Mouse (Mus musculus) gastrocnemius, adult 8-10 months (tissue): ENCODE data around the gene Mrps21. TPM values are rescaled to one million over a fixed set of nuclear protein-coding genes. Genes with fewer than 3 reads are reported as not detected.

Source experiments
- DNase-seq, 2 experiments: peaks; one replicate each; pipeline ENCODE4 v3.0.0; 2022; ENCODE audit warnings: low spot score in 2 of 2
- total RNA-seq, 4 experiments: library from RNA; stranded (reverse); gene quantifications; 2 replicates each; pipeline ENCODE4 v1.2.4; 2022

Gene Mrps21
- total RNA-seq, 4 experiments from 2014 or later: 307 to 343 (median 325) TPM

DNA sequence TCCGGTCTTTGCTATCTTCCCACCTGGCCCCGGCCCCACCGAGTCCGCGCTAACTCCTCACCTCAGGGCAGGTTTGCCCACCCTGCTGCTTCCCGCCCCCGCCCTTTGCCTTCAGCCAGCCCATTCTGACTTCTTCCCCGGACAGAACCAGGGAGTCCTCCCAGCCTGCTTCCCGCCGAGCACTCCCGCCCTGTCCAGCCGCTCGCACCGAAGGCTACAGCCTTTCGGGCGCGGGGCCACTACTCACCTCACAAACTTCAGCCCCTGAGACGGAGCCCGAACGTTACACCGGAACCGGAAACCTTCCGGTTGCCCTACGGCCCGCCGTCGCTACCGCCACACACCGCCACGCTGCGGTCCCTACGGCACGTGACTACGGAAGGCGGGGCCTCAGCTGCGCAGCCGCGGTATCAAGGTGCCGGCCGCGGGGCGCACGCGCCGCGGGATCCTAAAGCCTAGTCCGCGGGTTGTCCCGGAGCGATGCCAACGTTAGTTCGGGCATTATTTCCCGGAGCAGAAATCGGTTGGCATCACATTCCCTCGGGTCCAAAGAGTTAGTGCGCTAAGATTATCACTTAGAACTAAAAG, 15.7 kb downstream of the Mrps21 start, which contains the start of gene Prpf3:
Gene Prpf3 (minus strand): TSS at position 384 of the 588 bp plus-strand sequence.
- peak; percentile 92 to 96 for DNase-seq

DNA sequence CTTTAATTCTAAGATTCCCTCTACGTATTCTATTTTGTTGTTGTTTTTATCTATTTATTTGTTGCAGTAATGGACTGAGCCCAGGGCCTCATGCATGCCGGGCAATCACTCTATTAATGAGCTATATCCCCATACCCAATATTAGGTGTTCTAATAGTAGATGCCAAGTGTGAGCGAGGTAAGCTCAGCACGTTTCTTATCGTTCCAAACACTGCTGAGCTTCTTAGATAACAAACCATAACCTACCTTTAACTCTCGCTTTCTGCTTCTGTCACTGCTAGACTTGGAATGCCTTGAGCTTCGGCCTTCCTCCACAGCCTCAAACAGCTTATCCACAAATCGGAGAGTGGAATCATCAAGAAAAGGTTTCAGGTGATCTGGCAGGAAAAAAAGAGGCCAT, 20.0 kb downstream of the Mrps21 start:
- no peak for DNase-seq

DNA sequence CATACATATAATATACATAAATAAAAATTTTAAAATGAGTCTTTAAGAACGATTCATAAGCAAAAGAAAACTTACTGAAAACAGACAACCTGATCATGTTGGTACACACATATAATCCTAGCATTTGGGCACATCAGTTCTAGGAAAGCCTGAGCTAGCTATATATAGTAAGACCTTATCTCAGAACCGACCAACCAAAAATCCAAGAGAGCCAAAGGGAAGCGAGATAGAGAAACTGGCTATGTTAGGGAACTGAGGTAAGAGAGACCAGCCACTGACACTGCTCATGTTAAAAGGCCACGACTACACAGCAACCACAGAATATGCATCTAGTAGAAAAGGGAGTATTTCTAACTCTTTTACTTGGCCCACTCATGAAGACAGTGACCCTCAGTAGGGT, 20.7 kb downstream of the Mrps21 start:
- no peak for DNase-seq

DNA sequence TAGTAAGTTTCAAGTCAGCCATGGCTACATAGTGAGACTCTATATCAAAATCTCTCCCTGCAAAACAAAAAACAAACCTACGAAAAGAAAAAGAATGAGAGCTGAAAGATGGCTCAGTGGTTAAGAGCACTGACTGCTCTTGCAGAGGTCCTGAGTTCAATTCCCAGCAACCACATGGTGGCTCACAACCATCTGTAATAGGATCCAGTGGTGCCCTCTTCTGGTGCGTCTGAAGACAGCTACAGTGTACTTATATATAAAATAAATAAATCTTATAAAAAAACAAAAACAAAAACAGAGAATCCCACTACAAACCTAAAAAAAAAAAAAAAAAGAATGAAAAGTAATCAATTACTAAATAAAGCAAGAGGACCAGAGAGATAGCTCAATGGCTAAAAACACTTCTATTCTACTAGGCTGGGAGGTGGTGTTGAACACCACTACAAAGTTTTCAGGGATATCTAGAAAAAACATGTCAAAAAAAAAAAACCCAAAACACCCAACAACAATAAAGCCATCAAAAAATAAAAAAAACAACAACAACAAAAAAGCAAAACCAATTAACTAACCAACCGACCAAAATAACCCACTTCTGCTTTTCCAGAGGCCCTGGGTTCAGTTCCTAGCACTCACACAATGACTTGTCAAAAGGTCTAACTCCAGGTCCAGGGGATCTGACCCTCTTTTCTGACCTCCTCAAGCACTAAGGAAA, 28.7 kb downstream of the Mrps21 start:
- no peak for DNase-seq

DNA sequence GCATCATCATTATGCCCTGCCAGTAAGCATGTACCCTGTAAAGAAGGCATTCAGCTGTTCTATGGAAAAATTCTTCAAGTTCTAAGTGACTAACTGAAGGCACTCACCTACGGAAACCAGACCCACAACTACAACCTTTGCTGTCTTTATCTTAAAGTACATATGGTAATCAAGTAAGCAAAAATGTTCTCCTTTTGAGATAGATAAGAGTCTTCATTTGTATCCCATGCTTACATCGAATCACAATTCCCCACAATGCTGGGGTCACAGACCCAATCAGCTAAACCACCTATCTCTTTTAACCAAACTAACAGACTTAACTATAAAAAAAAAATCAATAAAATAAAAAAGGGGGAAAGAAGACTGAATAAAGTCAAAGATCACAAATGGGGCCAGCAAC, 32.1 kb downstream of the Mrps21 start:
- DNase-seq: no peak

DNA sequence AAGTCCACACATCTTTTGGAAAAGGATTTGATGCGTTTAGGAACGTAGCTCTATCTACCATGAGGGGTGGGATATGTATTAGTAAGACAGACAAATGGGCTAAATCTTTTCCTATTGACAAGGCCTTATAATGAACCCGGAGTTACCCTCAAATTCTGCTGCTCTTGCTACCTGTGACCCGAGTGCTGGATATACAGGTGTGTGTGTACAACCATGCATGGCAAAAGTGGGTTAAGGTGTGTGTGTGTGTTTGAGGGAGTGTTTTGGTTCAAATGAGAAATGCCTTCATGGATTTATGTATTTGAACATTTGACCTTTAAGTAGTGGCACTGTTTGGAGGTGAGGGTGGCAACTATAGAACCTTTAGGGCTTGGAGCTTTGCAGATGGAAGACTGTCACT, 42.3 kb downstream of the Mrps21 start:
- DNase-seq: no peak

DNA sequence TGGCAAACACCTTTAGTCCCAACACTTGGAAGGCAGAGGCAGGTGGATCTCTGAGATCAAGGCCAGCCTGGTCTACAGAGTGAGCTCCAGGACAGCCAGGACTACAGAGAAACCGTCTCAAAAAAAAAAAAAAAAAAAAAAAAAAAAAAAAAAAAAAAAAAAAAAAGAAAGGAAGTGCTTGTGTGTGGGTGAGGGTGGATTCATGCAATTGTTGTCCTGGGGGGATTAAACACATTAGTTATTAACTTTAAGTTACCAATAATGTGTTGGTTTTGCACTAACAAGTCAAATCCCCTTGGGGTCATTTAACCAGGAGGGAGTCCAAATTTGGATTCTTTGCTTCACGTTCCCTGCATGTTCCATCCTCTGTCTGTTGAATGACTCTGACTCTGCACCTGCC, 45.0 kb downstream of the Mrps21 start:
- no peak for DNase-seq

DNA sequence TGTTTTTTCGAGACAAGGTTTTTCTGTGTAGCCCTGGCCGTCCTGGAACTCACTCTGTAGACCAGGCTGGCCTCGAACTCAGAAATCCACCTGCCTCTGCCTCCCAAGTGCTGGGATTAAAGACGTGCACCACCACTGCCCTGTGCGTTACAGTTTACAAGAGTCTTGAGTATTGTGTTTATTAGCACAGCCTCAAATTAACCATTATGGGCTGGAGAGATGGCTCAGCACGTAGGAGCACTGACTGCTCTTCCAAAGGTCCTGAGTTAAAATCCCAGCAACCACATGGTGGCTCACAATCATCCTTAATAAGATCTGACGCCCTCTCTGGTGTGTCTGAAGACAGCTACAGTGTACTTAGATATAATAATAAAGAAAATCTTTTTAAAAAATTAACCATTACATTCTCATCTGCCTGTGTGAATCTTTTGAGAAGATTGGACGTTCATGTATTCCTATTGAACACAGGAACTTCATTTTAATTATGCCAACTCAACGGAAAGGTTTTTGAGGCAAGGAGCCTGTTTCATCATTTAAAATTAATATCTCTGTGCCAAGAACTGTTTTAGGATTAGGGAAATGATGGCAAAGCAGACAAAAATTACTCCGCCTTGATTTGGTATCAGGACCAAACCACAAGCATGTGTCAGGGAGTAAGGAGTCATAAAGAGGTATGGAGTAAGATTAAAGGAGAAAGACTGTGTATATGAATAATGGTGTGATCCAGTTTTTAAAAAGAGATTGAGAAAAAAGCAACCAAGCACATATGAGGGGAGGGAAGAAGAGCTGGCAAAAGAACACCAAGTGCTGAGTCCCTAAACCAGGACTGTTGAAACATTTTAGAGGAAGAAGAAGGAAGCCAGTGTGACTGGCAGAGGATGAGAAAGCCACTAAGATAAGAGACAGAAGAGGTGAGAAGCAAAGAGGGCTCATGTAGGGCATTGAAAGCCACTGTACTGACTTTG, 51.0 kb downstream of the Mrps21 start:
- DNase-seq: no peak

DNA sequence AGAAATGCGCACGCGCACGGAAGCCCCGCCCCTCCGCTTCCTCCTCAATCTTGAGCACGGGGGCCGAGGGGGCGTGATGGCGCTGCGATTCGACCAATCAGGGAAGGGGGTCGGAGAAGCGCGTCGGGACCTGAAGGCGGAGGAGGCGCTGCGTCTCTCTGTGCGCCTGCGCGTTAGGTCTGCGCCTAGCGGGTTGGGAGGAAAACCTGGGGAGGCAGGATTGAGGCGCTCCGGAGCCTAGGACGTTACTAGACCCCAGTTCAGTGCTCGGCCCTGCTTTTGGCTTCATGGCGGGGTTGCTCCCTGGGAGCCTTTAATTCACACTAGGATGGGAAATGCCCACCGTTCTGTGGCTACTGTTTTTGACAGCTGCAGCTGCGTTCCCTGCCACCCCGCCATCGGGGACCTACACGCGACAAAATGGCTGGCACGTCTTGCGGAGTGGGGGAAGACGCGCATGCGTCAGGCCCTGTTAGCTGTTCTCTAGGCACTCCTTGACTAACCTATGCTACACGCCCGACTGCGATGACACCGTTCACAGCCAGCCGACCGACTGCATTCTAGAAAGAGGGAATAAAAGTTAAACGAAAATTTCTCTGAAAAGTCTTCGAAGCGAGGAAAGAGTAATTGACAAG, 51.9 kb downstream of the Mrps21 start:
- peak; percentile 100 for DNase-seq

DNA sequence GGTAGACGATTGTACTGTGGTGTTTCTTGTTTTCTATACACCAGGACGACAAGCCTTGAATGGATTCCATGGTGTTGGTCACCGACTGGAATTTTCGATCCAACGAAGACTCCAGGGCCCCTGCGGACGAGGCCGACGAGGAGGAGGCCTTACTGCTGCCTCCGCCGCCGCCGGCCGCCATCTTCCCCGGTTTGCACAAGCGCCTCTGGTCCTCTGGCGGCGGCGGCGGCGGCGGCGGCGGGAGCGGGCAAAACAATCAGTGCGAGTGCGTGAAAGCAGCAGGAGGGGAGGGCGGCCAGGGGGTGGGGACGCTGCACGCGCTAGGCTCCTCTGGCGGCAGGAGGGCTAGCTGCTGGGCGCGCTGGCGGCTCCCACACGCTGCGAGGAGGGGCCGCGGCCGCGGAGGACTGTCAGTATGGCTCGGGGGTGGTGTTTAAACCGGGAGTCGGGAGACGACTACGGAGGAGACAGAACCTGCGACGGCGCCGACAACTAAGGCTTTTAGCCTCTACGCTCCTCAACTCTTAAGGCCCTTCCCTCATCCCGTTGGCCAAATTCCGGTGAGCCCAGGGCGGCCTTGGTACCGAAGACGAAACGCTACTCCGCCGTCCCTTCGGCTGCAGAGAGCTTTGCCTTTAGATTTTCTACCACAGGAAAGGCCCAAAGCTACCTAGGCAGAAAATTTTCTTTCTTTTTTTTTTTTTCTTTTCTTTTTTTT, 52.6 kb downstream of the Mrps21 start, which contains the start of gene Rprd2:
Gene Rprd2 (minus strand): TSS at position 293 of the 718 bp plus-strand sequence.
- DNase-seq: peak; percentile 52 to 65

DNA sequence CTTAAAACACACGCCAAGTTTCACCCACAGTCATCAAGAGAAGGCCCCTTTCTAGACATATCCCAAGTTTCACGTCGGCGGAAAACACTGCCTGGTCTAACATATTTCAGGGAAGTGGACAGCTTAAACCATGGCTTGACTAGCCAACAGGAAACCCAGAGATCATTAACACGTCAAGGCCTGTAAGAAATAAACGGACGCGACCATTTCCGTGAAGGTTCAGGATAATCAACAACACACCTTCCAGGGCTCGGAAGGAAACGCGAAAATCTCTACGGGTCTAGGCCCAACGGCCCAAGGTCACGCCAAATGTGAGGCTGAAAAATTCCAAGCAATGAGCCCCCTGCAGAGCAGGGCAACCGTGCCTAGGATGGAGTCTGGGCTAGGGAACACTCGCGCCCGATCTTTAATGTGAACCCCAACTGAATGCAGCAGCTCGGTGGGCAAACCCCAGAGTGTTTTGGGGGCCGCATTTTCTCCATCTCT, 53.2 kb downstream of the Mrps21 start:
- DNase-seq: peak in 1 of 2 experiments; percentile 6

DNA sequence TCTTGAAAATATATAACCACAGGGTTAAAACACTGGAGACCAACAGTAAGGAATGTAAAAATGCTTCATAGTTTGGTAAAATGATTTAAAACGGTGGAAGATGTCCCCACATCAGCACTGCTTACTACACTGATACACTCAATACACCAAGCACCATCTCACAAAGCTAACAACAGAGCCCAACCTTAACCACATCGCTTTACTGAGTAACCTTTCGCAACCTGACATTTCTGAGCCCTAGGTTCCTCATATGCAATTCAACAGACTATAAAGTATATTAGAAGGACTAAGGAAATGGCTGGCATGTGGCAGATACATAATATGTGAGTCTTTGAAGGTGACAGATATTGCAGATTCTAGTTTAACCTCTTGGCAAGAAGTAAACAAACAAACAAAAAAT, 54.6 kb downstream of the Mrps21 start:
- DNase-seq: no peak

Other genes starting within 250 kb of the Mrps21 start
- gene Ensa, start 246.5 kb downstream of the Mrps21 start, total RNA-seq: 100 to 1,000 TPM; 104 to 118 (median 108) TPM
- gene Mcl1, start 212.7 kb downstream of the Mrps21 start, total RNA-seq: 100 to 1,000 TPM in 3 of 4 experiments, 10 to 100 TPM in 1; 95.7 to 113 (median 106) TPM
- 10 to 100 TPM; 13.8 to 23.4 (median 18.2) TPM for gene Adamtsl4, start 183.6 kb downstream of the Mrps21 start, total RNA-seq
- gene Ecm1, start 131.9 kb downstream of the Mrps21 start, total RNA-seq: 10 to 100 TPM in 2 of 4 experiments, 1 to 10 TPM in 2; 6.0 to 16.6 (median 12.2) TPM
- gene Tars2, start 111.3 kb downstream of the Mrps21 start, total RNA-seq: 10 to 100 TPM; 21.8 to 27.4 (median 26.8) TPM
- gene Rprd2, start 52.7 kb downstream of the Mrps21 start, total RNA-seq: 10 to 100 TPM; 31.2 to 38.4 (median 32.1) TPM
- 10 to 100 TPM; 12.8 to 18.2 (median 15.1) TPM for gene Prpf3, start 15.6 kb downstream of the Mrps21 start, total RNA-seq
- 10 to 100 TPM in 3 of 4 experiments, 1 to 10 TPM in 1; 9.4 to 22.7 (median 15.7) TPM for gene Ciart, start 10.7 kb upstream of the Mrps21 start, total RNA-seq
- gene BC028528, start 20.5 kb upstream of the Mrps21 start, total RNA-seq: 1 to 10 TPM; 1.1 to 2.1 (median 1.5) TPM
- 10 to 100 TPM; 44.6 to 48.2 (median 47.8) TPM for gene Aph1a, start 22.4 kb upstream of the Mrps21 start, total RNA-seq
- gene Car14, start 33.2 kb upstream of the Mrps21 start, total RNA-seq: 100 to 1,000 TPM in 1 of 4 experiments, 10 to 100 TPM in 3; 41.8 to 112 (median 61.1) TPM
- gene Anp32e, start 57.7 kb upstream of the Mrps21 start, total RNA-seq: 100 to 1,000 TPM in 1 of 4 experiments, 10 to 100 TPM in 3; 76.8 to 106 (median 90.5) TPM
- 10 to 100 TPM; 11.3 to 16.5 (median 12.9) TPM for gene Plekho1, start 124.5 kb upstream of the Mrps21 start, total RNA-seq
- gene Vps45, start 186.9 kb upstream of the Mrps21 start, total RNA-seq: 10 to 100 TPM; 11.3 to 16.8 (median 16.2) TPM
- gene Otud7b, start 233.0 kb upstream of the Mrps21 start, total RNA-seq: 10 to 100 TPM; 61.8 to 77.4 (median 75.8) TPM